Mouse (Mus musculus) bone marrow macrophage, adult 2 months (primary cell): ENCODE results near the gene Zfp334.
A peak's percentile ranks its signal among the peaks of the same experiment; 100 is the strongest.

Experiments used
- CTCF ChIP-seq: IDR thresholded peaks from 2 replicates; pipeline ENCODE4 v1.5.1; 2012; ENCODE audit warnings: low read depth, mild to moderate bottlenecking, low read length, moderate library complexity
- POLR2A ChIP-seq: IDR thresholded peaks from 2 replicates; pipeline ENCODE4 v1.6.1; 2012; ENCODE audit warnings: mild to moderate bottlenecking, low read depth, low read length, borderline replicate concordance

DNA sequence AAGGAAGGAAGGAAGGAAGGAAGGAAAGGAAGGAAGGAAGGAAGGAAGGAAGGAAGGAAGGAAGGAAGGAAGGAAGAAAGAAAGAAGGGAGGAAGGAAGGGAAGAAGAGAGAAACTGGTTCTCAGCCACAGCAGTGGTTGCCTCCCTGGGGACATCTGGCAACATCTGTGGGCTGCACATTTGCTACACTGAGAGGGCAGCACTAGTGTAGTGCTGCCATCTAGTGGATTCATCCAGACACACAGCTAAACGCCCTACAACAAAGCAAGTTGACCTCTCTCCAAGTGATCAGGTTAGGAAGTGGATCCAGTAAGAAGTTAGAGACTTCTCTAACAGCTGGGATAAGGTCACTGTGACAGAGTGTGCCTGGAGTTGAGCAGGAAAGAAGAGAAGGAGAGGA lies 27.2 kb downstream of the Zfp334 start:
- no peak for TF ChIP-seq POLR2A
- TF ChIP-seq CTCF: peak; percentile 40
